Mouse (Mus musculus) embryonic facial prominence, embryonic 14.5 days (tissue): ENCODE results near the gene Klhl35. TPM values are rescaled to one million over a fixed set of nuclear protein-coding genes. Genes with fewer than 3 reads are reported as not detected.

Experiments used
- ATAC-seq: fragments of 200-750 bp; cut with Nextera tagmentation; 2 replicates; pipeline ENCODE4 v1.8.0; 2017; ENCODE audit warnings: low read depth, moderate number of reproducible peaks, moderate TSS enrichment
- DNase-seq: peaks from one replicate; pipeline ENCODE4 v3.0.0-alpha.2; 2015; ENCODE audit warnings: low spot score
- H3K27ac ChIP-seq: fragments of 300-500 bp; sonication (generic); replicated peaks from 2 replicates; pipeline ENCODE4 v1.5.1; 2014; ENCODE audit warnings: low read depth, mild to moderate bottlenecking, low read length, moderate library complexity
- H3K27me3 ChIP-seq: fragments of 300-500 bp; sonication (generic); replicated peaks from 2 replicates; pipeline ENCODE4 v1.6.1; 2014; ENCODE audit warnings: low read length; ENCODE audit not compliant: control insufficient read depth, insufficient read depth
- H3K36me3 ChIP-seq: fragments of 300-500 bp; sonication (generic); 2 replicates; pipeline ENCODE4 v1.6.1; 2014; ENCODE audit warnings: low read length, mixed read lengths; ENCODE audit not compliant: control insufficient read depth, insufficient read depth
- H3K4me1 ChIP-seq: fragments of 300-500 bp; sonication (generic); 2 replicates; pipeline ENCODE4 v1.6.1; 2014; ENCODE audit warnings: antibody characterized with exemption, low read length; ENCODE audit not compliant: control insufficient read depth, insufficient read depth
- H3K4me2 ChIP-seq: fragments of 300-500 bp; sonication (generic); 2 replicates; pipeline ENCODE4 v1.6.1; 2014; ENCODE audit warnings: low read depth, mild to moderate bottlenecking, low read length, moderate library complexity, mixed read lengths
- H3K4me3 ChIP-seq: fragments of 300-500 bp; sonication (generic); 2 replicates; pipeline ENCODE4 v1.5.1; 2014; ENCODE audit warnings: low read depth, mild to moderate bottlenecking, low read length
- H3K9ac ChIP-seq: fragments of 300-500 bp; sonication (generic); 2 replicates; pipeline ENCODE4 v1.6.1; 2014; ENCODE audit warnings: low read depth, mild to moderate bottlenecking, low read length, moderate library complexity, mixed read lengths
- H3K9me3 ChIP-seq: fragments of 300-500 bp; sonication (generic); 2 replicates; pipeline ENCODE4 v1.6.1; 2016; ENCODE audit warnings: low read length; ENCODE audit not compliant: control insufficient read depth
- WGBS: fragments of 180-500 bp; shearing (Covaris S2); extraction: QIAGEN DNeasy Blood & Tissue Kit; methylation state at CpG from one replicate; pipeline ENCODE4 v1.1.7; 2014; 5-methylcytosine and 5-hydroxymethylcytosine counted together
- polyA plus RNA-seq: library from polyadenylated mRNA; unstranded; fragments of >200 nt; fragmentation: Nextera tagmentation; extraction: Ambion mirVana; gene quantifications from 2 replicates; pipeline ENCODE4 v1.2.1, GENCODE M21; 2014

The Klhl35 gene
- polyA plus RNA-seq, 1 experiment from 2014 or later: 0.74 TPM

DNA sequence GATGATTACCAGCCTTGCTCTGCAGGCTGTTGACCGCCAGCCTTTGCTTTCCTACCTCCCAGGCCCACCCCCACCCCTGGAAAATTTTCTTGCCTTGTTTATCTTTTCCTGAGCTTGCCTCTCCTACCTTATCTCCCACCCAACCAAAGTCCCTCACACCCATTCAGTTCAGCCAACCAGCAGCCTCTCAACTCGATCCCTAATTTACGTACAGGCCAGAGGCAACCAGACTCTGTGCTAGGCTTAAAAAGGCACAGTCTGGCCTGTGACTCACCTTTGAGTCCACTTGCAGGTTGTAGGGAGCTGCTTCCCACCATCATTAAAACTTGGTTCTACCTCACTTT, 51.0 kb downstream of the Klhl35 start:
- Histone ChIP-seq H3K9me3 (no peaks in the 10 kb centered on the region), H3K27me3 (no peaks in the 10 kb centered on the region), H3K4me3 (no peak overlapping the region), H3K27ac (no peak overlapping the region), H3K9ac (no peak overlapping the region), H3K36me3 (no peaks in the 10 kb centered on the region), H3K4me2 (no peak overlapping the region), H3K4me1 (no peaks in the 10 kb centered on the region)
- ATAC-seq (no peak), DNase-seq (no peak)
- WGBS: 78% methylated on average over 3 of the region's 3 CpGs

DNA sequence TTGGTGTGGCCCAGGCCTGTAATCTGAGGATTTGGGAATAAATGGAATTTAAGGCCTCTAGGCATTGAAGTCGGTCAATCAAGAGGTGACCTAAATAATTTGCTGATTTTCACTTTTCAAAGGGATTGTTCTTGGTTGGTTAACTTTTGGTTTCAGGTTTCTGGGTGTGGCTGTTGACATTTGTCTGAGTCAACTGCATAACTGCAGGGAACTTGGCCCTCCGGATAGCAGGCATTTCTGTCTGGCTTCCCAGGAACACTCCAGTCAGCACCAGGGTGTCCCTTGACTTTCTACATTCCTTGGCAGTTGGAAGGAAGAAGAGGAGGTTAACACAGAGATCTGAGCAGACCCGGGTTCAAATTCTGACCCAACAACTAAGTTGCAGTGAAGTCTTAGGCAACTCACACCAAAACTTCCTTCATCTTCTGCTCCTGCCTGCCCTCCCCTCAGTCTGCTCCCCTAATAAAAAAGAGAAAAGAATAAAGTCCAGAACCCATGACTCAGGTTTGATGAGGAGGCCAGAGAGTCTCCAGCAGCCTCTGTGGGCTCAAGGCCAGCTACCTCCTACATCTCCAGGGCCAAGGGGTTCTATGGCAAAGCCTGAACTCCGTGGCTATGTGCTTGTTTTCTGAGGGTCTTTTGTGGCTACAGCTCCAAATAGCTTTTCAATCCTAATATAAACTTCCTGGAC, 53.3 kb downstream of the Klhl35 start:
- no peak for ATAC-seq
- H3K9me3 ChIP-seq: no peaks in the 10 kb centered on the region
- no peaks in the 10 kb centered on the region for H3K27me3 ChIP-seq
- H3K4me3 ChIP-seq: no peak overlapping the region
- no peak overlapping the region for H3K27ac ChIP-seq
- WGBS: 48% methylated on average over 4 of the region's 4 CpGs
- no peaks in the 10 kb centered on the region for H3K4me1 ChIP-seq
- H3K9ac ChIP-seq: no peak overlapping the region
- H3K4me2 ChIP-seq: no peak overlapping the region
- H3K36me3 ChIP-seq: no peaks in the 10 kb centered on the region
- peak; percentile 34 for DNase-seq

DNA sequence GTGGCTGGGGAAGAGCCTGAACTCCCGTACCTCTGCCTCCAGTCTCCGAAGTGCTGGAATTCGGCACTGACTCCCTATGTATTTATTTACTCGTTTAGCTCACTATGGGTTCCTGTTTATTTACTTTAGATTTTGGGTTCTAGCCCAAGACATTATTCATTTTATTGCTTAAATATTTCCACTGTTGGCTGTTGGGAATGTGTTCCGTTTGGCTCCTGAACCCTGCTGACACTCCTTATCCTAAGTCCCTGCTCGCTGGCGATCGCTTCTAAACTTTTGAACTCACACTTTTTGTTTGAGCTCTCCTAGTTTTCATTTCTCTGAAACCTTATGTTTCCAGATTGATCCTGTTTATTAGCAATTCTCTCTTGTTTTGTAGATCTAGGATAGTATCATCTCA, 57.3 kb downstream of the Klhl35 start:
- Histone ChIP-seq H3K9me3 (no peaks in the 10 kb centered on the region), H3K36me3 (no peaks in the 10 kb centered on the region), H3K27ac (no peak overlapping the region), H3K4me1 (no peaks in the 10 kb centered on the region), H3K4me2 (no peak overlapping the region), H3K27me3 (no peaks in the 10 kb centered on the region), H3K4me3 (no peak overlapping the region), H3K9ac (no peak overlapping the region)
- WGBS: 68% methylated on average over 8 of the region's 8 CpGs
- no peak for DNase-seq
- no peak for ATAC-seq

Other genes with a start within 250 kb of the Klhl35 start
- 2.2 and 2.5 TPM in 2 replicates for gene Mogat2, start 227.4 kb upstream of the Klhl35 start, polyA plus RNA-seq
- gene Map6, start 198.6 kb upstream of the Klhl35 start, polyA plus RNA-seq: 9.6 and 10.2 TPM in 2 replicates
- gene Serpinh1, start 112.8 kb upstream of the Klhl35 start, polyA plus RNA-seq: 918 and 945 TPM in 2 replicates
- 15.0 and 17.5 TPM in 2 replicates for gene Gdpd5, start 84.6 kb upstream of the Klhl35 start, polyA plus RNA-seq
- gene Rps3, start 17.7 kb downstream of the Klhl35 start, polyA plus RNA-seq: 876 and 912 TPM in 2 replicates
- 2.8 and 3.8 TPM in 2 replicates for gene Arrb1, start 69.5 kb downstream of the Klhl35 start, polyA plus RNA-seq
- 2.0 and 2.5 TPM in 2 replicates for gene Tpbgl, start 161.1 kb downstream of the Klhl35 start, polyA plus RNA-seq
- gene Slco2b1, start 245.3 kb downstream of the Klhl35 start, polyA plus RNA-seq: 3.9 TPM in 2 replicates